Mouse (Mus musculus): ENCODE measurements around the gene Limch1. TPM values are rescaled to one million over a fixed set of nuclear protein-coding genes. Genes with fewer than 3 reads are reported as not detected.

Limch1 gene
- polyA plus RNA-seq, 2 experiments: 44.4 to 85.3 TPM

DNA sequence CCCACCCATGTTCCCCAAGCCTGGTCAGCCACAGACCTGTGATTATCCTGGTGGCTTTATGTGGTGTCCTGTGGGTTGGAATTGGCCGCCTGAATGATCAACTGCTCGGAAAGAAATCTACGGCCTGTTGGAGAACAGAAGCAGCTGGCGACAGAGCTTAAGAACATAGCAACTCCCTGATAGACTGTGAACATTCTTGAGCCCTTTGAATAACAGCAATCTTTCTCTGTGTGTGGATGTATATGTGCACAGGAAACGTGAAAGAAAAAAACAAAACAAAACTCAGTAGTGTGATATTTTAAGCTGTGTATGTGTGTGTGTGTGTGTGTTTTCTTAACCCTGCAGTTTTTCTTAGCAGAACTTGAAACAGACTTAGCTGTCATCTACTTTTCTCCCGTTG lies 159.2 kb downstream of the Limch1 start:
- Histone ChIP-seq H3K27me3 (ENCODE audit: control insufficient read depth, insufficient read depth, low read length) (no peaks in the 10 kb centered on the region), H3K36me3 (ENCODE audit: control insufficient read depth, insufficient read depth, low read length) (no peaks in the 10 kb centered on the region), H3K4me3 (replicated peaks; ENCODE audit: low read length) (no peak overlapping the region), H3K4me2 (replicated peaks; ENCODE audit: low read depth, low read length, severe bottlenecking) (no peak overlapping the region), H3K4me1 (ENCODE audit: control insufficient read depth, insufficient read depth, low read length) (no peaks in the 10 kb centered on the region; the same call in 1 of the 2 replicates), H3K9ac (ENCODE audit: low read depth, low read length, severe bottlenecking) (no peak overlapping the region), H3K27ac (replicated peaks; ENCODE audit: low read depth, low read length) (no peak overlapping the region), H3K9me3 (ENCODE audit: control insufficient read depth, low read length) (no peaks in the 10 kb centered on the region)
- DNase-seq (ENCODE audit: low spot score) (no peak), ATAC-seq (ENCODE audit: low FRiP score, low read depth) (no peak)
- WGBS: 56% methylated on average over 6 of the region's 6 CpGs
- no peak for TF ChIP-seq POLR2A (IDR thresholded peaks at IDR 0.05; ENCODE audit: borderline replicate concordance, extremely low read depth, insufficient read depth, insufficient read length)

- ATAC-seq (ENCODE audit: low FRiP score, low read depth) (no peak), DNase-seq (ENCODE audit: low spot score) (no peak)
- no peak for TF ChIP-seq POLR2A (IDR thresholded peaks at IDR 0.05; ENCODE audit: borderline replicate concordance, extremely low read depth, insufficient read depth, insufficient read length)
- no peak overlapping the region for H3K27ac ChIP-seq (replicated peaks; ENCODE audit: low read depth, low read length)
- 75% methylated on average over 9 of the region's 9 CpGs for WGBS
- no peak overlapping the region for H3K4me3 ChIP-seq (replicated peaks; ENCODE audit: low read length)
- H3K4me1 ChIP-seq (ENCODE audit: control insufficient read depth, insufficient read depth, low read length): no peaks in the 10 kb centered on the region; the same call in 1 of the 2 replicates
- no peaks in the 10 kb centered on the region for H3K36me3 ChIP-seq (ENCODE audit: control insufficient read depth, insufficient read depth, low read length)
- no peaks in the 10 kb centered on the region for H3K27me3 ChIP-seq (ENCODE audit: control insufficient read depth, insufficient read depth, low read length)
- no peak overlapping the region for H3K9ac ChIP-seq (ENCODE audit: low read depth, low read length, severe bottlenecking)
- H3K9me3 ChIP-seq (ENCODE audit: control insufficient read depth, low read length): no peaks in the 10 kb centered on the region
- H3K4me2 ChIP-seq (replicated peaks; ENCODE audit: low read depth, low read length, severe bottlenecking): no peak overlapping the region
These were observed 163.3 kb downstream of the Limch1 start for GRCm38 (mm10) chr5:66908883-66909282.

- H3K4me1 ChIP-seq (ENCODE audit: control insufficient read depth, insufficient read depth, low read length): peaks cover 2% of the 10 kb centered on the region; the same call in 1 of the 2 replicates
- ATAC-seq (ENCODE audit: low FRiP score, low read depth) (no peak), DNase-seq (ENCODE audit: low spot score) (no peak)
- TF ChIP-seq POLR2A (IDR thresholded peaks at IDR 0.05; ENCODE audit: borderline replicate concordance, extremely low read depth, insufficient read depth, insufficient read length): no peak
- no peak overlapping the region for H3K4me3 ChIP-seq (replicated peaks; ENCODE audit: low read length)
- no peak overlapping the region for H3K4me2 ChIP-seq (replicated peaks; ENCODE audit: low read depth, low read length, severe bottlenecking)
- no peak overlapping the region for H3K9ac ChIP-seq (ENCODE audit: low read depth, low read length, severe bottlenecking)
- H3K27ac ChIP-seq (replicated peaks; ENCODE audit: low read depth, low read length): no peak overlapping the region
- H3K27me3 ChIP-seq (ENCODE audit: control insufficient read depth, insufficient read depth, low read length): no peaks in the 10 kb centered on the region
- no peaks in the 10 kb centered on the region for H3K36me3 ChIP-seq (ENCODE audit: control insufficient read depth, insufficient read depth, low read length)
- H3K9me3 ChIP-seq (ENCODE audit: control insufficient read depth, low read length): no peaks in the 10 kb centered on the region
- WGBS: 46% methylated on average over 2 of the region's 2 CpGs
These were observed 164.3 kb downstream of the Limch1 start for GRCm38 (mm10) chr5:66909962-66910361.

GRCm38 (mm10) chr5:66910610-66911009 lies 165.0 kb downstream of the Limch1 start:
- Histone ChIP-seq H3K27ac (replicated peaks; ENCODE audit: low read depth, low read length) (no peak overlapping the region), H3K36me3 (ENCODE audit: control insufficient read depth, insufficient read depth, low read length) (no peaks in the 10 kb centered on the region), H3K4me1 (ENCODE audit: control insufficient read depth, insufficient read depth, low read length) (peaks cover 4% of the 10 kb centered on the region), H3K9ac (ENCODE audit: low read depth, low read length, severe bottlenecking) (no peak overlapping the region), H3K4me2 (replicated peaks; ENCODE audit: low read depth, low read length, severe bottlenecking) (no peak overlapping the region), H3K9me3 (ENCODE audit: control insufficient read depth, low read length) (no peaks in the 10 kb centered on the region), H3K27me3 (ENCODE audit: control insufficient read depth, insufficient read depth, low read length) (no peaks in the 10 kb centered on the region), H3K4me3 (replicated peaks; ENCODE audit: low read length) (no peak overlapping the region)
- DNase-seq (ENCODE audit: low spot score) (no peak), ATAC-seq (ENCODE audit: low FRiP score, low read depth) (no peak)
- no peak for TF ChIP-seq POLR2A (IDR thresholded peaks at IDR 0.05; ENCODE audit: borderline replicate concordance, extremely low read depth, insufficient read depth, insufficient read length)
- WGBS: 94% methylated on average over 9 of the region's 9 CpGs

DNA sequence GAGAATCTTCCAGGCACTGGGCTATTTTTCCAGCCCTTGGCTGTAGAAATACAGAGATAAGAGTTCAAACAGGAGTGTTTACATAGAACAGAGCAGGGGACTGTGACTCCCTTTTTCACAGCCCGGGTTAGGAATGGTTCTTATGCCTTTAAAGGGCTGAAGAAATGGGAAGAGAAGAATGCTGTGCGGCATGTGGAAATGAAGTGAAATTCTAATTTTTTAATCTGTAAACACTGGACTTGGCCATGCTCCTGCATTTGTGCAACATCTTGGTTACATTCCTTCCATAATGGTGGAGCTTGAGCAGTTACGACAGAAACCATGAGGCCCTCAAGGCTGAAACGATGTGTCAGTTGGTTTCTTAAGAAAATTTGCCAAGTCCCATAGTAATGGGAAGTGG lies 165.4 kb downstream of the Limch1 start:
- ATAC-seq (ENCODE audit: low FRiP score, low read depth): no peak
- DNase-seq (ENCODE audit: low spot score): no peak
- Histone ChIP-seq H3K4me2 (replicated peaks; ENCODE audit: low read depth, low read length, severe bottlenecking) (no peak overlapping the region), H3K27me3 (ENCODE audit: control insufficient read depth, insufficient read depth, low read length) (no peaks in the 10 kb centered on the region), H3K36me3 (ENCODE audit: control insufficient read depth, insufficient read depth, low read length) (no peaks in the 10 kb centered on the region), H3K27ac (replicated peaks; ENCODE audit: low read depth, low read length) (no peak overlapping the region), H3K9me3 (ENCODE audit: control insufficient read depth, low read length) (no peaks in the 10 kb centered on the region), H3K9ac (ENCODE audit: low read depth, low read length, severe bottlenecking) (no peak overlapping the region), H3K4me3 (replicated peaks; ENCODE audit: low read length) (no peak overlapping the region), H3K4me1 (ENCODE audit: control insufficient read depth, insufficient read depth, low read length) (peaks cover 9% of the 10 kb centered on the region)
- 86% methylated on average over 4 of the region's 4 CpGs for WGBS
- no peak for TF ChIP-seq POLR2A (IDR thresholded peaks at IDR 0.05; ENCODE audit: borderline replicate concordance, extremely low read depth, insufficient read depth, insufficient read length)

GRCm38 (mm10) chr5:66913791-66914190 lies 168.2 kb downstream of the Limch1 start:
- no peaks in the 10 kb centered on the region for H3K9me3 ChIP-seq (ENCODE audit: control insufficient read depth, low read length)
- DNase-seq (ENCODE audit: low spot score) (no peak), ATAC-seq (ENCODE audit: low FRiP score, low read depth) (no peak)
- peaks cover 24% of the 10 kb centered on the region for H3K4me1 ChIP-seq (ENCODE audit: control insufficient read depth, insufficient read depth, low read length)
- H3K27ac ChIP-seq (replicated peaks; ENCODE audit: low read depth, low read length): no peak overlapping the region
- no peak overlapping the region for H3K4me2 ChIP-seq (replicated peaks; ENCODE audit: low read depth, low read length, severe bottlenecking)
- no peaks in the 10 kb centered on the region for H3K27me3 ChIP-seq (ENCODE audit: control insufficient read depth, insufficient read depth, low read length)
- no peaks in the 10 kb centered on the region for H3K36me3 ChIP-seq (ENCODE audit: control insufficient read depth, insufficient read depth, low read length)
- no peak for TF ChIP-seq POLR2A (IDR thresholded peaks at IDR 0.05; ENCODE audit: borderline replicate concordance, extremely low read depth, insufficient read depth, insufficient read length)
- WGBS: 65% methylated on average over 6 of the region's 6 CpGs
- H3K4me3 ChIP-seq (replicated peaks; ENCODE audit: low read length): no peak overlapping the region
- no peak overlapping the region for H3K9ac ChIP-seq (ENCODE audit: low read depth, low read length, severe bottlenecking)
